Mouse (Mus musculus): ENCODE data around the gene Ntn4. TPM values are rescaled to one million over a fixed set of nuclear protein-coding genes. Genes with fewer than 3 reads are reported as not detected.
A peak's percentile ranks its signal among the peaks of the same experiment; 100 is the strongest.

Gene Ntn4
- polyA plus RNA-seq, 1 experiment from 2014 or later: 0.74 TPM

DNA sequence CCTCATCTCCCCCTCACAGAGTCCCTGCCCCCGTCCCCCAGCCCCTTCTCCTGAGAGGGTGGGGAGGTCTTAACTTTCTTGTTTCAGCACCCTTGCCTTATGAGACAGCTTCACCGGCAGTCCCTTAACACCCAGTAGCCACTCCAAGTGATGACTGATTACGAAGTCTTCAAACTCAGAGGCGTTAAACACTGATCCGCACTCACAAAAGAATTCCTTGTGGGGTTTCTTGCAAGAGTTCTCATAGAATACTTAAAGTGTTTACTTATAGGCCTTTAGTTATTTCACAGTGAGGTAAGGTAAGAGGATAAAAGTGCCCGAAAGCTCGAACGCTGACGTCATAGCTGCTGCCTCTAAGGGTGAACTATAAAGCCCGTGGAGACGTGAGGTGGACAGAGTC lies 50.9 kb downstream of the Ntn4 start:
- no peaks in the 10 kb centered on the region for H3K9me3 ChIP-seq
- H3K27ac ChIP-seq: no peak overlapping the region
- ATAC-seq (ENCODE audit: low FRiP score, low read depth): no peak
- WGBS: 50% methylated on average over 11 of the region's 11 CpGs
- H3K27me3 ChIP-seq: no peaks in the 10 kb centered on the region
- H3K4me1 ChIP-seq: peaks cover 19% of the 10 kb centered on the region
- no peak overlapping the region for H3K4me2 ChIP-seq (replicated peaks)
- H3K4me3 ChIP-seq: no peak overlapping the region
- H3K36me3 ChIP-seq: no peaks in the 10 kb centered on the region
- no peak overlapping the region for H3K9ac ChIP-seq

DNA sequence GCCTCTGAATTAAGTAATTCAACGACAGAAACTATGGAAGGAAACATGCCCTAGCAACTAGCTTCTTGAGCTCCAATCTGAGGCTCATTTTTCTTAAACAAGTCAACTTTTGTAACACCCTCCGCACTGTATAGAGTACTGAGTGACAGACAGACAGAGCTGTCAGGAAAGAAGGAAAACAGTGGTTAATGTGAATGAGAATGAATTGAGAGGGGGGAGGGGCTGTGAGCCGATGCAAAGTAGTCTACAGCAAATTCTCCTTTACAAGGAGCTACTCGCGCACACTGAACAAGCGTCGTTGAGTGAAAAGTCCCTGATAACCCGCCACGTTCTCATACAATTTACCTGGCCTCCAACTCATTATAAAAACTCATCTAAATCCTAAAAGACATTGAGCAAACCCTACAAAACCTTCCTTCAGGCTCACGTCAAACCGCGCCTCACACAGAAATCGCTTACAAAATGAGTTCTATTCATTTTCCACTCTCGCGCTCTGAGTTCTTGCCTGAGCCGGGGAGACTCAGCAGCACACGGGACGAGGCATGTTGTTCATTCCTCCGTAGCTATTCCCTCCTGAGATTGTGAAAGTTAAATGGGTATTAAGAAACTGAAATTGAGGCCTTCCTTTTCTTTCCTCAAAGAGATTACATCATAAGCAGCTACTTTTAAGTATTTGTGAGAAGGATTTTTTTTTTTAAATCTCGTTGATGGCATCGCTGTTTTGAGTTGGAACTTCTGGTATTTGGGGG lies 54.7 kb downstream of the Ntn4 start:
- Histone ChIP-seq H3K27ac (no peak overlapping the region), H3K4me1 (peaks cover 6% of the 10 kb centered on the region; the same call in 1 of the 2 replicates), H3K9ac (no peak overlapping the region), H3K4me3 (no peak overlapping the region), H3K27me3 (no peaks in the 10 kb centered on the region), H3K9me3 (no peaks in the 10 kb centered on the region), H3K36me3 (no peaks in the 10 kb centered on the region), H3K4me2 (replicated peaks) (peak overlapping the region; percentile 17; the same call in 1 of the 2 replicates)
- no peak for ATAC-seq (ENCODE audit: low FRiP score, low read depth)
- WGBS: 65% methylated on average over 21 of the region's 21 CpGs

DNA sequence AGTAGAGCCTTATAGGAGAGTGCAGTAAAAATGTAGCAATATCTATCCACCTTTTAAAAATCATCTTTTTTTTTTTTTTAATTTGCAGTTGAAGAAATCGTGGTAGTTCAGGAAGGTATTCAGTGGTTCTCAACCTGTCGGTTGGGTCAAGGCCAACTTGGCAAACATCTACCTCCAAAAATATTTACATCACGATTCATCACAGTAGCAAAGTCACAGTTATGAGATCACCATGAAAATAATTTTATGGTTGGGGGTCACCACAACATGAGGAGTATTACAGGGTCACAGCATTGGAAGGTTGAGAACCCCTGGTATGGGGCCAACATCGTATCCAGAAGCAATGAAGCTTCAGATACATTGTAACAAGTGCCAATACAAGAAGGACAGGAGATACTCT lies 55.5 kb downstream of the Ntn4 start:
- Histone ChIP-seq H3K4me3 (no peak overlapping the region), H3K9me3 (no peaks in the 10 kb centered on the region), H3K27me3 (no peaks in the 10 kb centered on the region), H3K4me1 (peaks cover 4% of the 10 kb centered on the region; the same call in 1 of the 2 replicates), H3K36me3 (no peaks in the 10 kb centered on the region), H3K9ac (no peak overlapping the region), H3K4me2 (replicated peaks) (no peak overlapping the region), H3K27ac (no peak overlapping the region)
- no peak for ATAC-seq (ENCODE audit: low FRiP score, low read depth)
- 90% methylated on average over 4 of the region's 4 CpGs for WGBS

DNA sequence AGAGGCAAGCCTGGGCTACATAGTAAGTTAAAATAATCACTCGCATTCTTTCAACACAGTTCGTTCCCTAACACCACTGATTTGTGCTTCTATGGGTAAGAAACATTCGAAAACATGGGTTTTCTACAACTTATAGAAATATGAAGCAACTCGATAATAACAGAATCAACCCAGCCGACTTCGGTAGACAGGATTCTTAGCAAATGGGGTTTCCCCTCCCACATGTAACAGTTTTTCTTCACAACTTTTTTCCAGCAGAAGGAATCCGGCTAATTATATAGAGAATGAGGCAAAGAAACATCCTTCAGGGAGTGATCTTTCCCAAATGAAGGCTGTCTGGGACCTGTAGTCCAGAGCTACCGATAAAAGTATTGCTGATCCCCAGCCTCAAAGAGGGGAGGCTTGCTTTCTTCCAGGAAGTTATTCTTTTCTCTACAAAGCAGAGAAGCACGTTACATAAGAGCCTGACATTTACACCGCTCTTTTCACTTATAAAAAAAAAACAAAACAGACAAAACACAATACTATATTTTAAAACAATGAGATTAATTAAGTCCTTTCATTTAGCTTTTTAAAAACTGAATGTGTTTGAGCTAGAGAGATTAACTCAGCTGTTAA lies 57.5 kb downstream of the Ntn4 start:
- Histone ChIP-seq H3K4me2 (replicated peaks) (no peak overlapping the region), H3K9ac (no peak overlapping the region), H3K36me3 (no peaks in the 10 kb centered on the region), H3K27ac (no peak overlapping the region), H3K27me3 (no peaks in the 10 kb centered on the region), H3K4me1 (no peaks in the 10 kb centered on the region), H3K9me3 (no peaks in the 10 kb centered on the region), H3K4me3 (no peak overlapping the region)
- 89% methylated on average over 10 of the region's 10 CpGs for WGBS
- no peak for ATAC-seq (ENCODE audit: low FRiP score, low read depth)

DNA sequence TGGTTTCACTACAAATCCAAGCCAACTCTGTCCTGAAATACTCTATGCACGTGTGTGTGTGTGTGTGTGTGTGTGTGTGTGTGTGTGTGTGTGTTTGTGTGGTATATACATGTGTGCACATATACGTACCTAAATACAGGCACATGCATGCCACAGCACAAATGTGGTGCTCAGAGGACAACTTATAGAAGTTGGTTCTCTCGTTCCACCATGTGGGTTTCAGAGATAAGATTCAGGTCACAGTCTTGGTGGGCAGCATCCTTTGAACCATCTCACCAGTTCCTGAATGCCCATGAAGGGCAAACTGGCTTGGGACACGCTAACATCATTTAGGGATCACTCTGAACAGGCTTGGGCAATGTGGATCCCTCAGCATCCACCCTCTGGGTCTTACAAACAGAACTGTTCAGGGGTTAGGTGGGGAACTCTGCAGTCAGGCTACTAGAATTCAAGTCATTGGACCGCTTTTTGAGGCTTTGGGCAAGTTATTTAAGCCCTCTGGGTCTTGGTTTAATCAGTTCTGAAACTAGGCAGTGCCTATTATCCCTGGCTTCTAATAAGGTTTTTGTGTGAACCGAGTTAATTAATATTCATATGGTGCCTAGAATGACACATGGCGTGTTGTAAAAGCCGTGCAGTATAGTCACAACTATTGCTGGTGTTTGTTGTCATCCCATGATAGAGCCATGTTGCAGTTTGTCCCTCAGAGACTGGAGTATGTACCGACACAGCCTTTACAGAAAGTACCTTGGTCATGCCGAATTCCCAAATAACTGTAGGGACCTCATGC lies 59.4 kb downstream of the Ntn4 start:
- no peak for ATAC-seq (ENCODE audit: low FRiP score, low read depth)
- 83% methylated on average over 10 of the region's 10 CpGs for WGBS
- Histone ChIP-seq H3K27me3 (no peaks in the 10 kb centered on the region), H3K9me3 (no peaks in the 10 kb centered on the region), H3K4me2 (replicated peaks) (no peak overlapping the region), H3K9ac (no peak overlapping the region), H3K36me3 (no peaks in the 10 kb centered on the region), H3K4me3 (no peak overlapping the region), H3K4me1 (no peaks in the 10 kb centered on the region), H3K27ac (no peak overlapping the region)

DNA sequence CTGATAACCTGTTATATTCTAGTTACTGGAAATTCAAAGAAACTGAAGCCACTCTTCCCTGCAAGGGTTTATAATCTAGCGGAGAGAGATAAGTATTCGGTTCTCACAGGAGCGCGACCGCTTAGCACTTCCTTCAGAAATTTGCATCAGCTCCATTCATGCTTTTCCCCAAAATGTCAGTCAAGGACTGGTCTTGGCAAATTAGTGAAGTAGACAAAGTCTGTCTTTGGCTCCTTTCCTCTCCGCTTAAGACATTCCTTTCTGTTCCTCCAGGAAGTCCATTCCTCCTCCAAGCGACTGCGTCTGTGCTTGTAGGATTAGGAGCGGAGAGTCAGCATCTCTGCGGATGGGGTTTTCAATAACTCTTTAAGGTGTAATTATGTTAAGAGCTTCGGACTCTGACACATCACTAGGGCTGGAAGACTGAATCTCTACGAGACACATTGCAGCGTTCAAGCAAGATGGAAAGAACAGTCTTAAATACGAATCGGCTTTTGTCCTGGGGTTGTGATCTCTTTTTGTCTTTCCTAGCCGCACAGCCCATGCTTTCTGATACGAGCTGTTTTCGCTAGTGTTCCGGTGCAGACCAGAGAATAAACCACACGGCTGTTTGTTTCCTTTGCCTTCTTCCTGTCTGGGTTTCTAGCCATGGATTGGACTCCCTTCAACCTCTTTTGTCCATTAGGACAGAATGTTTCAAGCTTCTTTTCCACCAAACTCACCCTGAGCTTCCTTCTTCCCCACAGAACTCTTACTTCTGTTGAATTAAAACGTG lies 60.3 kb downstream of the Ntn4 start:
- H3K4me3 ChIP-seq: no peak overlapping the region
- no peaks in the 10 kb centered on the region for H3K4me1 ChIP-seq
- H3K27ac ChIP-seq: no peak overlapping the region
- H3K27me3 ChIP-seq: no peaks in the 10 kb centered on the region
- no peak for ATAC-seq (ENCODE audit: low FRiP score, low read depth)
- WGBS: 85% methylated on average over 21 of the region's 21 CpGs
- no peak overlapping the region for H3K4me2 ChIP-seq (replicated peaks)
- H3K9me3 ChIP-seq: no peaks in the 10 kb centered on the region
- no peak overlapping the region for H3K9ac ChIP-seq
- no peaks in the 10 kb centered on the region for H3K36me3 ChIP-seq

DNA sequence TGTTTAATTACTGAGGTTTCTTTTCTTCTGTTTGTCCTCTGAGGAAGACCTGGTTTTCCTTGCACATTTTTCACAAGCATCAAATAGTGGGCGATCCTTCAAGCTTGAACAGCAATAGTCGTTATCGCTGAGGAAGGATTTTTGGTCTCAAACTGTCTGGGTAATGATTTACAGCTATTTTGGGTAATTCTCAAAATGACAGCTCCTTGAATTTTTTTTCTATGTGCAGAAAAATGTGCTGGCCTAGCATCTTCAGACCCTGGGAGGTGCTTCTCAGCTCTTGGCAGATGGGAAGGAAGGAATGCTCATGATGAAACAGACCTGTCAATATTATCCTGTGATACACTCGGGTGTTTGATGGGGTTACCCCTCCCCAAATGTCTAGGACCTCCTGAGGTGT lies 63.5 kb downstream of the Ntn4 start:
- WGBS: 90% methylated on average over 4 of the region's 4 CpGs
- Histone ChIP-seq H3K9ac (no peak overlapping the region), H3K4me1 (no peaks in the 10 kb centered on the region), H3K4me3 (no peak overlapping the region), H3K4me2 (replicated peaks) (no peak overlapping the region), H3K27me3 (no peaks in the 10 kb centered on the region), H3K27ac (no peak overlapping the region), H3K9me3 (no peaks in the 10 kb centered on the region), H3K36me3 (no peaks in the 10 kb centered on the region)
- no peak for ATAC-seq (ENCODE audit: low FRiP score, low read depth)

DNA sequence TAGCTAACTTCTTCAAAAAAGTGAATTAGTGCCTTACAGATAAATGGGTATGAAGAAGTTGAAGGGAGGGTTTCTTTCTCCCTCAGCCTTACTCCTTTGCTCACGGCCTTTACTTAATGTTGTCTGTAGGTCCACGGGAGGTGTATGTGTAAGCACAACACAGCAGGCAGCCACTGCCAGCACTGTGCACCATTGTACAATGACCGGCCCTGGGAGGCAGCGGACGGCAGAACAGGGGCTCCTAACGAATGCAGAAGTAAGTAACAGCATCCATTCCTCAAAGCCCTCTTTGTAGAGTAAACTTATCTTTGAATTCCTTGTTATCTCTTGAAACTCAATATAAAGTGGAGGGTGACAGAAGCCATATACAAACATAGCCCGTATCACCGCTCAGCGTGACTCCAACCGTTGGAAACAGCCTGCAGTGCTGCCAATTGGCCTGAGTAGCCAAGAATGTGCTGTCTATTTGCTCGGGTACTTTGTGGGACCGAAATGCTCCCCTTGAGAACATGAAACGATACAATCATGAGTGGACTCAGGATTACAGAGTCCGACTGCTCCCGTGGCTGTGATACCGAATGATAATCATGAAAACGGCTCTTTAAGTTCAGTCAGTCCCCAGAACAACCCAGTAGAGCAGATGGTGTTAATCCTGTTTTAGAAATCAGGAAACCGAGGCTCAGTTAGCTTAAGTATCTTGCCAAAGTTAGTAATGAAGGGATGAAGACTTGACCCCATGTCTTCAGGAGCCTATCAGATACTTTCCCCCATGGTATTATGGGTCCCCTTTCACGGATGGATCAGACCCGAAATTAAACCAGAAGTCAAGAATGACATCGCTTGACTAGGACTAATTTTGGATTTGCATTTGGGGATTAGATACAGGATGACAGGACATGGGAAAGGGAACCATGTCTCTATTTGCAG lies 66.9 kb downstream of the Ntn4 start:
- no peaks in the 10 kb centered on the region for H3K27me3 ChIP-seq
- H3K9ac ChIP-seq: no peak overlapping the region
- H3K4me2 ChIP-seq (replicated peaks): no peak overlapping the region
- no peak overlapping the region for H3K4me3 ChIP-seq
- peaks cover 19% of the 10 kb centered on the region for H3K36me3 ChIP-seq
- H3K4me1 ChIP-seq: no peaks in the 10 kb centered on the region
- no peak for ATAC-seq (ENCODE audit: low FRiP score, low read depth)
- H3K9me3 ChIP-seq: no peaks in the 10 kb centered on the region
- H3K27ac ChIP-seq: 0 out of 2 replicates have a peak overlapping the region, but pooled peaks have one; percentile 12
- WGBS: 74% methylated on average over 21 of the region's 21 CpGs

DNA sequence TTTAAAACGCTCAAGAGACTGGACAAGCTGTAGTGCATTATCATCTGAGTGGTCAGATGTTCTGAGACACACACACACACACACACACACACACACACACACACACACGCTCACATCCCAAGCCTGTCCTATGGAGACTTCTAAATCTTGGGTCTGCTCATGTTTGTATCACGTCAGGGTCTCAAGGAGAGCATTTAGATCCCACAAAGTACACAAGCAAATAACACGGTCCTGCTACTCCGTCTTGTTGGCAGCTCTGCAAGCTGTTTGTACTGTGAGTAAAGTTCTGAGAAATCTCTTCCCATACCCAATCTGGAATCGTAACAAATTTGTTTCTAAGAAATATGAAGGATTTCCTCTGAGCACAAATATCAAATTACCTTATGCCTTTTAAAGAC lies 67.6 kb downstream of the Ntn4 start:
- H3K27me3 ChIP-seq: no peaks in the 10 kb centered on the region
- peaks cover 19% of the 10 kb centered on the region for H3K36me3 ChIP-seq
- H3K4me2 ChIP-seq (replicated peaks): no peak overlapping the region
- 77% methylated on average over 6 of the region's 6 CpGs for WGBS
- no peak overlapping the region for H3K4me3 ChIP-seq
- no peaks in the 10 kb centered on the region for H3K4me1 ChIP-seq
- ATAC-seq (ENCODE audit: low FRiP score, low read depth): no peak
- 0 out of 2 replicates have a peak overlapping the region, but pooled peaks have one; percentile 12 for H3K27ac ChIP-seq
- no peak overlapping the region for H3K9ac ChIP-seq
- H3K9me3 ChIP-seq: no peaks in the 10 kb centered on the region

DNA sequence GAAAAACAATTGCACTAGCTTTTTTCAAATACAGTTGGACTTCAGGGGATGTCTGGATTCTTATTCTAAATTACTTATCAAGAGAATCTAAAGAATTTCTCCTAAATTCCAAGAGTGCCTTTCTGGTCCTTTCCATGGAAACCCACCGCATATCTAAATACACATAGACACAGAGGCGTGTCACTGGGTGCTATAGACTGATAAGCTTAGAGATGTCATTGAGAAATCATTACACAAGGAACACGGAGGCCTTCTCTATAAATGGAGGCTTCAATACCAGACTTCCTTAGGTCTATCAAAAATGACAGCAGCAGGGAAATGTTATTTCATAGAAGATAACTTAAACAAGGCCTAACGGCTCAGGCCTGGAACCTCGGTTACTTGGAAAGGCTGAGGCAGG lies 68.0 kb downstream of the Ntn4 start:
- Histone ChIP-seq H3K4me1 (no peaks in the 10 kb centered on the region), H3K9ac (no peak overlapping the region), H3K36me3 (peaks cover 19% of the 10 kb centered on the region), H3K4me3 (no peak overlapping the region), H3K9me3 (no peaks in the 10 kb centered on the region), H3K27ac (no peak overlapping the region), H3K4me2 (replicated peaks) (no peak overlapping the region), H3K27me3 (no peaks in the 10 kb centered on the region)
- WGBS: 85% methylated on average over 5 of the region's 5 CpGs
- no peak for ATAC-seq (ENCODE audit: low FRiP score, low read depth)

DNA sequence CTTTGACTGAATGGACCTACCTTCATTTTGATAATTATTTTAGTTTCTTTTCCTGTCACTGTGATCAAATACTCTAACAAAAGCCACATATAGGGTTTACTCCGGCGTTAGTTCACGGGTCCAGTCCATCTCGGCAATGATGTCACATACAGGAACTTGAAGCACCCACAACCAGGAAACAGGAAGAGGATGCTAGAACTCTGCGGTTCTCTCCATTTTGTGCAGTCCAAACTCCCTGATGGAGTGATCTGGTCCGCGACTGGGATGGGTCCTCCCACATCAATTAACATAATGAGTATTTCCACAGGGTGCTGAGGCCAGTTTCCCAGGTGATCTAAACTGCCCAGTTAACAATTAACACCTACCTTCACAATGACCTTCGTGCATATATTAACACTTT lies 69.1 kb downstream of the Ntn4 start:
- WGBS: 86% methylated on average over 8 of the region's 8 CpGs
- Histone ChIP-seq H3K4me3 (no peak overlapping the region), H3K4me1 (no peaks in the 10 kb centered on the region), H3K9ac (no peak overlapping the region), H3K27me3 (no peaks in the 10 kb centered on the region), H3K36me3 (peaks cover 23% of the 10 kb centered on the region), H3K27ac (no peak overlapping the region), H3K9me3 (0 out of 2 replicates have a peak, but pooled peaks cover 3% of the 10 kb centered on the region), H3K4me2 (replicated peaks) (no peak overlapping the region)
- no peak for ATAC-seq (ENCODE audit: low FRiP score, low read depth)

Data from limb, embryonic 13.5 days (tissue).